In genomic region chr2:17730957-17731830, GRCm38 (mm10) we compare ENCODE assay signal across 8 mouse cellular contexts. TPM values are rescaled to one million over a fixed set of nuclear protein-coding genes. Genes with fewer than 3 reads are reported as not detected.
DNase-seq lines count a peak whose midpoint lies in the region; ATAC-seq and TF ChIP-seq lines count a peak whose summit lies in the region.

TSS of gene Nebl (minus strand) at chr2:17731464.

- no peak within 1 kb of the TSS for H3K27ac ChIP-seq in embryonic facial prominence, embryonic 13.5 days
- no peak within 1 kb of the TSS for H3K27ac ChIP-seq in heart, postnatal 0 days (ENCODE audit: low read depth)
- H3K27ac ChIP-seq in lung, embryonic 15.5 days, result peak within 1 kb of the TSS; percentile 67

- peaks cover 19% of the 10 kb centered on the region for H3K4me1 ChIP-seq in embryonic facial prominence, embryonic 13.5 days
- peaks cover 8% of the 10 kb centered on the region; the same call in 1 of the 2 replicates for H3K4me1 ChIP-seq in heart, postnatal 0 days (ENCODE audit: control insufficient read depth, insufficient read depth)
- H3K4me1 ChIP-seq in lung, embryonic 15.5 days, result peaks cover 22% of the 10 kb centered on the region

- H3K9me3 ChIP-seq in embryonic facial prominence, embryonic 13.5 days, result no peaks in the 10 kb centered on the region
- H3K9me3 ChIP-seq in heart, postnatal 0 days (replicated peaks; ENCODE audit: control insufficient read depth, low read length), result no peaks in the 10 kb centered on the region
- H3K9me3 ChIP-seq in lung, embryonic 15.5 days, result no peaks in the 10 kb centered on the region

- peak; percentile 86 for ATAC-seq in CD4-positive, CD25-positive, alpha-beta regulatory T cell, adult 4 months
- ATAC-seq in embryonic facial prominence, embryonic 13.5 days (ENCODE audit: insufficient number of reproducible peaks, insufficient read depth, low FRiP score, low TSS enrichment, low read depth), result peak; percentile 87
- peak; percentile 82 for ATAC-seq in heart, postnatal 0 days (ENCODE audit: insufficient read depth, low read depth)
- ATAC-seq in lung, embryonic 15.5 days (ENCODE audit: borderline replicate concordance, extremely low read depth, low FRiP score, low TSS enrichment), result peak; percentile 79

- H3K4me3 ChIP-seq in embryonic facial prominence, embryonic 13.5 days, result peak within 1 kb of the TSS; percentile 62
- peak within 1 kb of the TSS; percentile 53 for H3K4me3 ChIP-seq in heart, postnatal 0 days (ENCODE audit: low read depth, low read length)
- H3K4me3 ChIP-seq in lung, embryonic 15.5 days, result peak within 1 kb of the TSS; percentile 63

- no peak; the same call in 1 of the 2 replicates for TF ChIP-seq CTCF in heart, postnatal 0 days (IDR thresholded peaks at IDR 0.05; ENCODE audit: low read depth)

- H3K4me2 ChIP-seq in embryonic facial prominence, embryonic 13.5 days, result peak within 1 kb of the TSS; percentile 99
- H3K4me2 ChIP-seq in heart, postnatal 0 days (ENCODE audit: low read depth, low read length), result peak within 1 kb of the TSS; percentile 85
- peak within 1 kb of the TSS; percentile 98 for H3K4me2 ChIP-seq in lung, embryonic 15.5 days

- H3K27me3 ChIP-seq in embryonic facial prominence, embryonic 13.5 days, result peaks cover 46% of the 10 kb centered on the region
- H3K27me3 ChIP-seq in heart, postnatal 0 days (ENCODE audit: control insufficient read depth, insufficient read depth, low read length), result peaks cover 28% of the 10 kb centered on the region; the same call in 1 of the 2 replicates
- peaks cover 5% of the 10 kb centered on the region; the same call in 1 of the 2 replicates for H3K27me3 ChIP-seq in lung, embryonic 15.5 days

- DNase-seq in adrenal gland, adult 8-10 months, result peak; percentile 30
- DNase-seq in heart, postnatal 0 days (ENCODE audit: low spot score), result peak; percentile 38
- DNase-seq in layer of hippocampus, adult 9-11 months, result peak; percentile 66
- peak; percentile 18 for DNase-seq in ovary, postnatal 14 days (ENCODE audit: low spot score)
- no peak for DNase-seq in spleen, adult 12 weeks (ENCODE audit: low spot score)

- H3K9ac ChIP-seq in embryonic facial prominence, embryonic 13.5 days, result peak within 1 kb of the TSS; percentile 77
- peak within 1 kb of the TSS; percentile 30 for H3K9ac ChIP-seq in heart, postnatal 0 days (replicated peaks; ENCODE audit: low read depth, low read length)
- H3K9ac ChIP-seq in lung, embryonic 15.5 days, result peak within 1 kb of the TSS; percentile 55

- no peak for TF ChIP-seq EP300 in heart, postnatal 0 days (IDR thresholded peaks at IDR 0.05; ENCODE audit: low read depth)

- under 1% methylated on average over 59 of the region's 59 CpGs for WGBS in embryonic facial prominence, embryonic 13.5 days
- WGBS in heart, postnatal 0 days, result 1% methylated on average over 38 of the region's 59 CpGs
- WGBS in lung, embryonic 15.5 days, result under 1% methylated on average over 59 of the region's 59 CpGs

- H3K36me3 ChIP-seq in embryonic facial prominence, embryonic 13.5 days, result no peaks in the 10 kb centered on the region
- H3K36me3 ChIP-seq in heart, postnatal 0 days (replicated peaks; ENCODE audit: control insufficient read depth, insufficient read depth, low read length), result no peaks in the 10 kb centered on the region
- H3K36me3 ChIP-seq in lung, embryonic 15.5 days, result no peaks in the 10 kb centered on the region

RNA-seq across cellular contexts. Expression of gene Nebl, which starts in this region (rescaled TPM):
- 1 to 10 TPM; 7.5 to 9.7 TPM for polyA plus RNA-seq in CD4-positive, CD25-positive, alpha-beta regulatory T cell, adult 4 months (2017; shearing (Covaris generic))
- total RNA-seq in adrenal gland, adult 8-10 months (2022), result 10 to 100 TPM in 2 of 4 experiments, 1 to 10 TPM in 2; 6.9 to 13.0 (median 10.0) TPM
- polyA plus RNA-seq in embryonic facial prominence, embryonic 13.5 days (2015; fragmentation: Nextera tagmentation; extraction: Ambion mirVana), result 16.2 and 16.6 TPM in 2 replicates
- 184 and 201 TPM in 2 replicates for total RNA-seq in heart, postnatal 0 days (2014; rRNA removed; ENCODE audit: low replicate concordance)
- 292 and 296 TPM in 2 replicates for polyA plus RNA-seq in heart, postnatal 0 days (2015; fragmentation: Nextera tagmentation; extraction: Ambion mirVana)
- 38.1 and 44.9 TPM in 2 replicates for polyA plus RNA-seq in lung, embryonic 15.5 days (2015; fragmentation: Nextera tagmentation; extraction: Ambion mirVana)

Comparison
In these comparisons a context has a peak if more than half of its experiments do, and no peak if none do; other contexts are left out.
1. RNA of gene Nebl (total RNA-seq): 184 to 201 TPM in heart, postnatal 0 days; 6.9 to 13.0 TPM in adrenal gland, adult 8-10 months; every median in the first group is over 10 times any median in the second.
2. Peak in every context shown above with its lines, with median percentiles within 50 percentile points of each other: ATAC-seq, H3K4me2 ChIP-seq, H3K4me3 ChIP-seq and H3K9ac ChIP-seq.